Mouse (Mus musculus): ENCODE measurements around the gene Ovol1. TPM values are rescaled to one million over a fixed set of nuclear protein-coding genes. Genes with fewer than 3 reads are reported as not detected.

Gene Ovol1
- polyA plus RNA-seq (2012; rRNA removed) = 2.3 and 11.2 TPM in 2 replicates

GRCm38 (mm10) chr19:5560457-5561041 is at the start of gene Ovol1:
TSS of gene Ovol1 (minus strand) at chr19:5560646.
- Histone ChIP-seq H3K4me3 (replicated peaks; ENCODE audit: extremely low read depth, low read depth, low read length) (peak within 1 kb of the TSS; percentile 47), H3K4me1 (ENCODE audit: control insufficient read depth, insufficient read depth, low read length) (0 out of 2 replicates have a peak, but pooled peaks cover 4% of the 10 kb centered on the region)
- peak; percentile 76; the same call in 1 of the 2 replicates for TF ChIP-seq POLR2A (IDR thresholded peaks at IDR 0.05; ENCODE audit: borderline replicate concordance, extremely low read depth, low read depth, low read length)
- no peak for TF ChIP-seq CTCF (IDR thresholded peaks at IDR 0.05; ENCODE audit: insufficient read depth, low read length)
- peak; percentile 73 for DNase-seq
- 2% methylated on average over 57 of the region's 57 CpGs for WGBS

GRCm38 (mm10) chr19:5609547-5610404 is 49.3 kb upstream of the Ovol1 start, which contains the start of gene Kat5:
TSS of gene Kat5 (minus strand) at chr19:5610237.
- Histone ChIP-seq H3K4me3 (replicated peaks; ENCODE audit: extremely low read depth, low read depth, low read length) (peak within 1 kb of the TSS; percentile 93), H3K4me1 (ENCODE audit: control insufficient read depth, insufficient read depth, low read length) (peaks cover 6% of the 10 kb centered on the region; the same call in 1 of the 2 replicates)
- TF ChIP-seq POLR2A (IDR thresholded peaks at IDR 0.05; ENCODE audit: borderline replicate concordance, extremely low read depth, low read depth, low read length) (peak; percentile 64), CTCF (IDR thresholded peaks at IDR 0.05; ENCODE audit: insufficient read depth, low read length) (no peak)
- peak; percentile 97 for DNase-seq
- WGBS = under 1% methylated on average over 55 of the region's 55 CpGs

DNA sequence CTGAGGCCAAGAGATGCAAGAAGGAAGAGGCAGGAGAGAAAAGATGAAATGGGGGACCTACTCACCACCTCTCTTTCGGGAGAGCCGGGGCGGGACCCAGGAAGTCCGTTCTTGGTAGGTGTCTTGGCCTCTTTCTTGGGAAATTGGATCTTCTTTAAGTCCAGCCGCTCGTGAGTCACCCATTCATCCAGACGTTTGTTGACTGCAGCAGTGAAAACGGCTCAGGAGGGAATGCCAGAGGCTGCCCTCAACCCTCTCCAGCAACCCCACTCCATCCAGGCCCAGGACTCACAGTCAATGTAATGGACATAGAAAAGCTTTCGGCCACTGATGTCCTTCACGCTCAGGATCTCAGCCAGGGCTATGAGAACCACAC is 48.7 kb upstream of the Ovol1 start:
- Histone ChIP-seq H3K4me3 (replicated peaks; ENCODE audit: extremely low read depth, low read depth, low read length) (peak overlapping the region; percentile 93), H3K4me1 (ENCODE audit: control insufficient read depth, insufficient read depth, low read length) (peaks cover 6% of the 10 kb centered on the region; the same call in 1 of the 2 replicates)
- 36% methylated on average over 10 of the region's 10 CpGs for WGBS
- no peak for DNase-seq
- TF ChIP-seq CTCF (IDR thresholded peaks at IDR 0.05; ENCODE audit: insufficient read depth, low read length) (no peak), POLR2A (IDR thresholded peaks at IDR 0.05; ENCODE audit: borderline replicate concordance, extremely low read depth, low read depth, low read length) (no peak)

- Histone ChIP-seq H3K4me3 (replicated peaks; ENCODE audit: extremely low read depth, low read depth, low read length) (no peak overlapping the region), H3K4me1 (ENCODE audit: control insufficient read depth, insufficient read depth, low read length) (peaks cover 6% of the 10 kb centered on the region; the same call in 1 of the 2 replicates)
- no peak for DNase-seq
- WGBS = 92% methylated on average over 13 of the region's 13 CpGs
- TF ChIP-seq POLR2A (IDR thresholded peaks at IDR 0.05; ENCODE audit: borderline replicate concordance, extremely low read depth, low read depth, low read length) = no peak
- TF ChIP-seq CTCF (IDR thresholded peaks at IDR 0.05; ENCODE audit: insufficient read depth, low read length) = no peak
Observed at GRCm38 (mm10) chr19:5608707-5609106, 48.3 kb upstream of the Ovol1 start.

DNA sequence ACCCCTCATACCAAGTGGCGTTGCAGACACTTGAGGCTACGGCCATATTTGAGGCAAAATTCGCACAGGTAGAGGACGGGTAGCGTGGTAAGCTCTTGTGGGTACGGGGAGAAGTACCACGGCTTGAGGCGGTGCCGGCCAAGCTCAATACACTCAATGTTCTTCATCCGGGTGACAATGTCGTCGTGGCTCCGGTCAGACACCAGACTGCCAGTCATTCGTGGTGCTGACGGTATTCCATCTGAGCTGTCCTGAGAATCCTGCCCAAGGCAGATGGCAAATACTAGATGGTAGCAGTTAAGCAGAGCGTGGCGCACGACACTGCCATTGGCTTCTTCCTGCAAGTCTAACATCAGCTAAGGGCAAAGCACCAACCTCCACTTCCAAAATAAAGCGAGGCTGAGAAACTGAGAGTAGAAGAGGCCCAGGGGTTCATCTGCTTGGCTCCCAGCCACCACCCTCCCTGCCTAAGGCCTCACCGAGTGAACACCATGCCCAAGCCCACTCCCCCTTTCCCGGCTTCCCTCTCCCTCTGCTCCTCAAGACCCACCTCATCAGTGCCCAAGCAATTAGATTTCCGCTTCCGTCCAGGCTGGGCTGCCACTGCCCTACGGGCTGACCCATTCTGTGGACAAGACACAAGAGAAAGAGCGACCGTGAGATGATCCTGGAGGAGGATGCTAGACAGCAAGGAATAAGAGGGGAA is 47.4 kb upstream of the Ovol1 start:
- WGBS = 94% methylated on average over 26 of the region's 26 CpGs
- H3K4me1 ChIP-seq (ENCODE audit: control insufficient read depth, insufficient read depth, low read length) = peaks cover 9% of the 10 kb centered on the region; the same call in 1 of the 2 replicates

GRCm38 (mm10) chr19:5606196-5606595 is 45.8 kb upstream of the Ovol1 start:
- TF ChIP-seq CTCF (IDR thresholded peaks at IDR 0.05; ENCODE audit: insufficient read depth, low read length) = no peak
- no peak for TF ChIP-seq POLR2A (IDR thresholded peaks at IDR 0.05; ENCODE audit: borderline replicate concordance, extremely low read depth, low read depth, low read length)
- Histone ChIP-seq H3K4me1 (ENCODE audit: control insufficient read depth, insufficient read depth, low read length) (peaks cover 15% of the 10 kb centered on the region), H3K4me3 (replicated peaks; ENCODE audit: extremely low read depth, low read depth, low read length) (no peak overlapping the region)
- no peak for DNase-seq
- WGBS = 76% methylated on average over 8 of the region's 8 CpGs

More for the DNA sequence above, 47.4 kb upstream of the Ovol1 start:
- TF ChIP-seq POLR2A (IDR thresholded peaks at IDR 0.05; ENCODE audit: borderline replicate concordance, extremely low read depth, low read depth, low read length) (no peak), CTCF (IDR thresholded peaks at IDR 0.05; ENCODE audit: insufficient read depth, low read length) (no peak)
- no peak for DNase-seq
- no peak overlapping the region for H3K4me3 ChIP-seq (replicated peaks; ENCODE audit: extremely low read depth, low read depth, low read length)

DNA sequence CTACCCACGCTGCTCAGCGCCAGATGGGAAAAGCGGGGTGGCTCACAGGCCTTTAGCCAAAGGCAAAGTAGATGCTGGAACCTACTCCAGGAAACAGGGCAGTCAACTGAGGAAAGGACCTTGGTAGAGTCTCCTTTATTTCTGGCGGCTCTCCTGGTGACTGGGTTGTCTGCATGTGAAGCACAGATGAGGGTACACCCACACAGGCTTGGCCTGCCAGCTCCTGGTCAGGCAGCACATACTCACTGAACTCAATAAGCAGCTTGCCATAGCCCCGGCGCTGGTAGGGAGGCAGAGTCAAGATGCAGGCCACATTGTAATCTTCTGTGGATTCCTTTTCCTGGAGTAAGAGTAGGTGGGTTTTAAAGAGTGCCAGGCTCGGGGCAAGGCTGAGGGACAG is 44.7 kb upstream of the Ovol1 start:
- whole genome bisulfite sequencing = 88% methylated on average over 7 of the region's 7 CpGs
- DNase-seq = no peak
- H3K4me3 ChIP-seq (replicated peaks; ENCODE audit: extremely low read depth, low read depth, low read length) = no peak overlapping the region
- TF ChIP-seq CTCF (IDR thresholded peaks at IDR 0.05; ENCODE audit: insufficient read depth, low read length) (no peak), POLR2A (IDR thresholded peaks at IDR 0.05; ENCODE audit: borderline replicate concordance, extremely low read depth, low read depth, low read length) (no peak)
- H3K4me1 ChIP-seq (ENCODE audit: control insufficient read depth, insufficient read depth, low read length) = peaks cover 13% of the 10 kb centered on the region

DNA sequence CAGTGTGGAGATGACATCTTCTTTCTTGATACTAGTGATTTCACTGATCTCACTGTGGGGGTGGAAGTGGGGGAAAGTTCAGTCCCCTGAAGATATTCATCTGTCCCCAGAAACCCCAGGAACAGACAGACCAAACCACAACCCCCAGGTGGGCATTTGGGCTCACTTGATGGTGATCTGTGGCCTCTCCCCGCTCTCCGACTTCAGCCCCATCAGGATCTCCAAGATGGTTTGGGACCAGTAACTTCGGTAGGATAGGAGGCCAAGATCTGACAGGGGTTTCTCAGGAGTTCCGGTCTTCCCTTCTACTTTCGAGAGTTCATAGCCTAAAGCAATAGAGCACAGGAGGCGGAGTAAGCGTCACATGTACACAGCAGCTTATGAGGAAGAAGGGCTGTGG is 43.2 kb upstream of the Ovol1 start:
- 85% methylated on average over 7 of the region's 7 CpGs for WGBS
- no peak overlapping the region for H3K4me3 ChIP-seq (replicated peaks; ENCODE audit: extremely low read depth, low read depth, low read length)
- no peak for DNase-seq
- TF ChIP-seq POLR2A (IDR thresholded peaks at IDR 0.05; ENCODE audit: borderline replicate concordance, extremely low read depth, low read depth, low read length) (no peak), CTCF (IDR thresholded peaks at IDR 0.05; ENCODE audit: insufficient read depth, low read length) (no peak)
- H3K4me1 ChIP-seq (ENCODE audit: control insufficient read depth, insufficient read depth, low read length) = peaks cover 9% of the 10 kb centered on the region
